ENCODE assay signal across 14 mouse cellular contexts in the genomic region with DNA sequence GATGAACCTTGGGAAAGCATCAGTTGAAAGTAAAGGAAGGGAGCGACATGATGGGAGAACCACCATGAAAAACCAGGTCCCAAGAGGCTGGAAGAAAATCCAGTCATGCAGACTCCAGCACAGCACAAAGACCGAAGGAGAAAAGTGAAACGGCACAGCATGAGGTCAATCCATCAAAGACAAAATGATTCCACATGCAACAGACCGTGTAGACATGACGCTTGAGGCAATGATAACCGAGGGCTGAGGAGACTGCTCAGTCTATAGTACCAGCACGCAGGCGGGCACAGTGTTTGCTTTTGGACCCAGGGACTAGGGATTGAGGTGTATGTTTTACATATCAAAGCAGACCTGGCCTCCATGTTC.
DNase-seq lines count a peak whose midpoint lies in the region; ATAC-seq lines count a peak whose summit lies in the region.
"Had no signal": no experiment of that assay in that cellular context is flagged by ENCODE, and none has a peak within 500 bp of the region (broad histone marks: within the 10 kb centered on the region; RNA-seq: fewer than 3 reads in every experiment).

No protein-coding gene starts in this region.

- no peak overlapping the region for H3K4me2 ChIP-seq in kidney, embryonic 16.5 days (replicated peaks; ENCODE audit: low read depth, low read length)
- peak overlapping the region; percentile 24; the same call in 1 of the 2 replicates for H3K4me2 ChIP-seq in limb, embryonic 15.5 days
- H3K4me2 ChIP-seq: liver, embryonic 13.5 days had no signal

- peak; percentile 36; the same call in 1 of the 2 replicates for ATAC-seq in kidney, embryonic 16.5 days (ENCODE audit: low FRiP score, low TSS enrichment)
- ATAC-seq in limb, embryonic 15.5 days (ENCODE audit: insufficient number of reproducible peaks, low FRiP score, low TSS enrichment, low read depth): 0 out of 2 replicates have a peak, but pooled peaks have one; percentile 35

- H3K4me1 ChIP-seq in kidney, embryonic 16.5 days (ENCODE audit: insufficient read depth, low read length): peaks cover 40% of the 10 kb centered on the region
- peaks cover 28% of the 10 kb centered on the region for H3K4me1 ChIP-seq in hindbrain, embryonic 10.5 days (replicated peaks)
- peaks cover 52% of the 10 kb centered on the region for H3K4me1 ChIP-seq in limb, embryonic 15.5 days
- H3K4me1 ChIP-seq: liver, embryonic 13.5 days had no signal

- no peak overlapping the region for H3K4me3 ChIP-seq in kidney, embryonic 16.5 days (ENCODE audit: low read length)
- H3K4me3 ChIP-seq in hindbrain, embryonic 10.5 days: no peak overlapping the region
- H3K4me3 ChIP-seq in limb, embryonic 15.5 days: no peak overlapping the region
- H3K4me3 ChIP-seq: liver, embryonic 13.5 days; midbrain, embryonic 10.5 days had no signal

- H3K9ac ChIP-seq in kidney, embryonic 16.5 days (replicated peaks; ENCODE audit: low read length): no peak overlapping the region
- no peak overlapping the region for H3K9ac ChIP-seq in limb, embryonic 15.5 days
- H3K9ac ChIP-seq: liver, embryonic 13.5 days had no signal

- DNase-seq in embryo, embryonic 11 days: peak; percentile 72
- no peak for DNase-seq in embryo, embryonic 9.5 days (ENCODE audit: extremely low spot score)
- no peak for DNase-seq in kidney, adult 8-10 months
- peak; percentile 37 for DNase-seq in hindbrain, embryonic 10.5 days (ENCODE audit: low spot score)
- no peak for DNase-seq in left cerebral cortex, postnatal 4 days
- no peak for DNase-seq in layer of hippocampus, postnatal 10 days (ENCODE audit: low spot score in 2 of 2)
- DNase-seq: adrenal gland, postnatal 25 days; cerebellum, adult 9-11 months; layer of hippocampus, adult 9-11 months; liver, embryonic 13.5 days had no signal

- H3K36me3 ChIP-seq in kidney, embryonic 16.5 days (ENCODE audit: insufficient read depth, low read length): no peaks in the 10 kb centered on the region
- H3K36me3 ChIP-seq in hindbrain, embryonic 10.5 days: no peaks in the 10 kb centered on the region
- H3K36me3 ChIP-seq in limb, embryonic 15.5 days: no peaks in the 10 kb centered on the region
- H3K36me3 ChIP-seq: G1E; liver, embryonic 13.5 days; midbrain, embryonic 10.5 days had no signal

- WGBS in kidney, embryonic 16.5 days: 41% methylated on average over 8 of the region's 8 CpGs
- WGBS in hindbrain, embryonic 10.5 days: 50% methylated on average over 8 of the region's 8 CpGs
- WGBS in limb, embryonic 15.5 days: 25% methylated on average over 8 of the region's 8 CpGs

- H3K9me3 ChIP-seq in kidney, embryonic 16.5 days (ENCODE audit: low read length): 0 out of 2 replicates have a peak, but pooled peaks cover 2% of the 10 kb centered on the region
- H3K9me3 ChIP-seq in hindbrain, embryonic 10.5 days: peaks cover 9% of the 10 kb centered on the region; the same call in 1 of the 2 replicates
- H3K9me3 ChIP-seq in limb, embryonic 15.5 days: no peaks in the 10 kb centered on the region

- intact Hi-C loops in left cerebral cortex, postnatal 4 days (cut with DNase I): no loop called here

- H3K27ac ChIP-seq in kidney, embryonic 16.5 days (ENCODE audit: low read length): peak overlapping the region; percentile 74
- peak overlapping the region; percentile 50 for H3K27ac ChIP-seq in hindbrain, embryonic 10.5 days
- H3K27ac ChIP-seq in limb, embryonic 15.5 days: peak overlapping the region; percentile 89
- H3K27ac ChIP-seq: liver, embryonic 13.5 days had no signal

- no peaks in the 10 kb centered on the region for H3K27me3 ChIP-seq in kidney, embryonic 16.5 days (ENCODE audit: insufficient read depth, low read length)
- no peaks in the 10 kb centered on the region for H3K27me3 ChIP-seq in hindbrain, embryonic 10.5 days (ENCODE audit: insufficient read depth, poor library complexity, severe bottlenecking)
- H3K27me3 ChIP-seq in limb, embryonic 15.5 days: no peaks in the 10 kb centered on the region
- H3K27me3 ChIP-seq: liver, embryonic 13.5 days had no signal

Comparison
In these comparisons a context has a peak if more than half of its experiments do, and no peak if none do; other contexts are left out.
1. DNase-seq: peak in embryo, embryonic 11 days (single experiment) and hindbrain, embryonic 10.5 days (single experiment); none in embryo, embryonic 9.5 days (single experiment), kidney, adult 8-10 months (0 of 2), left cerebral cortex, postnatal 4 days (single experiment) and layer of hippocampus, postnatal 10 days (0 of 2).
2. Peak in every context shown above with its lines, with median percentiles within 50 percentile points of each other: H3K27ac ChIP-seq.